Mouse (Mus musculus): ENCODE data around the gene Gm20388.
A peak's percentile ranks its signal among the peaks of the same experiment; 100 is the strongest.
"Not testable (repeated sequence)": the region's sequence is repeated elsewhere in the genome, so short reads cannot be mapped to it uniquely, and the experiment has no call there.

Gm20388 gene

DNA sequence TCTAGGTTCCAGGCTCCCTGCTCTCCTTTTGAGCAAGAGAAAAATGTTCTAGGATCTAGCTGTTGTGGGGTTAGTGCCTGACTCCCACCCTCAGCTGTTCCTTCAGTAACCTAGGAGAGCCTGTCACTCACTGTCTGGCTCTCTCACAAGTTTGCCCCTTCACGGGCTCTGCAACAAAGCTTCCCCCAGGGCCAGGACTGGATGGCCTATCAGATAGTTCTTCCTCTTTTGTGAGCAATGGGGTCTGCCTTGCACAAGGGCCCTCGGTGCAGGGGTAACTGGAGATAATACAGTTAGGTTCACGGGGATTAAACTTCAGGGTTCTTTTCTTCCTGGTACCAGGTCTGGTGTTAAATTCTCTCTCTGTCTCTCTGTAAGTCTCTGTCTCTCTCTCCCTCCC is 856.0 kb downstream of the Gm20388 start:
- DNase-seq (ENCODE audit: low spot score in 2 of 2): no peak

DNA sequence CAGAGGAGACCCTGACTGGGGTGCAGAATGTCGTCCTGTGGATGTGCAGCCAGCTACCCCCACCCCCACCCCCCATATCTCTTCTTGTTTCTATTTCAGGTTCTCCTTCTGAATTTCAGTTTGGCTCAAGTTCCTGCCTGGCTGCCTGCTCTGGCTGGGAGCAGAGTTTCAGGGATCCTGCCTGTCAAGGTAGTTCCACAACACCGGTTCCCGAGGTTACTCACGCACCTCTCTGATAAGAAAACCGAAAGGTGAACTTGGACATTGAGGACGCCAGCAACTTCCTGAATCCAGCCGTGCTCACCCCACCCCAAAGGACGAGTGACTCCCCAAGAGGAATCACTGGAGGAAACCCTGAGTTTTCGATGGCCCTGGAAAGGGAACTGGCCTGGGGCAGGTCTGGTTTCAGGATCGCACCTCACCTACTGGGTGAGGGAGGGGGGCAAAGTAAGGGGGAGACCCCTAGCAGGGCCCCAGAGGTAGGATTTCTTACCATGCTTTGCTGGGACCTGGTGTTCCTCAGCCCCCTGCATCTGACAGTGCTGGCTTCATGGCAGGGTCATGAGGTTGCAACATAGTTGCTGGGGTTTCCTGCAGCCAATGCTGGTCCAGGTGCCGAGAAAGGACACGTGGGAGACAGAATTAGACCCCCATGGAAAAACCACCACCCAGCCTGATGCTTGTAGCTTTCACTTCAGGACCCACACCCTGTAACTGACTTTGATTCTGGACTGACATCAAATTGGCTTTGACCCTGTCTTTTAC is 858.0 kb downstream of the Gm20388 start:
- no peak for DNase-seq (ENCODE audit: low spot score in 2 of 2)

DNA sequence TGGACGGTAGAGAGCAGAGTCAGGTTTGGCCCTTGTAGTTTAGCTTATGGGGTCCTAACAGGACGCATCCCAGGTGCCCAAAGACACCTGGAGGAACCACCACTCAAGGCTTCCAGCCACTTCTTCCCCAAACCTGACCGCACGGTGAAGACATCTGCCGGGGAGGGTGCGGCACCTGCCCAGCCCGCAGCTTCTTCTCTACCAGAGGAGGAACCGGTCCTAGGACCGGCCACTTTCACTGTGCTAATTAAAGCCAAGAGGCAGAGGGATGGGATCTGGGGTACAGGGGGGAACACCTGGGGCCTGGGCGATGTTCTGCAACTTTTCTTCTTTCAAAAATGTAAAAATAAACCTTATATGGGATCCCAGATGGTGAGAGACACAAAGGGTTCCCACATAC is 866.5 kb downstream of the Gm20388 start:
- DNase-seq (ENCODE audit: low spot score in 2 of 2): no peak

DNA sequence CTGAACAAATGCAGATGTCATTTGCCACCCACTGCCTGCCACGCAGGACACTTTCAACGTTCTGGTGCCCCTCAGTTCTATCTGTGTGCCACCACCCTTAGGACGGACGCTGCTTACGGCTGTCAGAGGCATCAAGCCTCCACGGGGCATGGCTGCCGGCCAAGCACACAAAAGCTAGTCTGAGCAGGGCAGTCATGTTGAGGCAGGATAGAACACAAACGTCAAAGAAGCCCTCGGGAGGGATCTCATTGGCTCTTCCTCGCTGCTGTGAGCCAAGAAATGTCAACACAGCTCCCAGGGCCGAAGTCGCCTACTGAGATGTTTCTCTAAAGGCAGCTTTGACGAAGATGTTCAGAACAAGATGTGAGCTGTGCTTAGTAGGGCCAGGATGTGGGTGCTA is 867.1 kb downstream of the Gm20388 start:
- DNase-seq (ENCODE audit: low spot score in 2 of 2): no peak

DNA sequence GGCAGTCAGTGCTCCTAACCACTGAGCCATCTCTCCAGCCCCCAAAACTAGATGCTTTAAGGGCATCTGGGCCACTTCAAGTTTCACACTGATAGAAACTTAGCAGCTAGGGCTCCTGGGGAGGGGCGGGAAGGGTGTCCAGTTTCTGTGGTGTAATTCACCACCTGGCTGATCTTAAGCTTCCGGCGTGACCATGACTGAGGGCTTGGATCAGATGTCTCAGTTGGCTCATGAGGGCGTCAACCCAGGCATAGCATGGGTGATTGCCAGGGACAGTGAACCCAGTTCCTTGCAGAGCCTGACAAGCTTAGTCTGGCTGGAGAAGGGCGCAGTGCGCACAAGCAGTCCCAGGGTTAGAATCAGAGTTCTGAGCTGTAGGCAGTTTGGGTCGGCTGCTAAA is 868.5 kb downstream of the Gm20388 start:
- no peak for DNase-seq (ENCODE audit: low spot score in 2 of 2)

DNA sequence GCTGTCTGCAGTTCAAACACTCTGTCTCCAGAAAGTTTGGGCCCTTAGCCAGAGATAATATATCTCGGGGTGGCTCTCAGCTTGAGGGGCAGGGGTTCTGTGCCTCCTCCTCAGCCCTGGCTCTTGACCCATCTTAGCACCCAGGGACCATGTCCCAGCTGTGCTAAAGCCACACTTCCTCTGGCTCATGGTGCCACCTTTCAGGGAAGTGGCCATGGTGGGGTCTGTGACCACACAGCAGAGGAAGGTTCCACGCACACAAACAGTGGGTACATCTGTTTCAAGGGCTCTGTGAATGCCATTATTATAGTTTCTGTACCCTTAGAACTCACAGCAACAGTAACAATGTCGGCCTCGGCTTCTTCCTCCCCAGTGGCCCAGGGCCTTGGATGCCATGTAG is 873.1 kb downstream of the Gm20388 start:
- DNase-seq (ENCODE audit: low spot score in 2 of 2): no peak

DNA sequence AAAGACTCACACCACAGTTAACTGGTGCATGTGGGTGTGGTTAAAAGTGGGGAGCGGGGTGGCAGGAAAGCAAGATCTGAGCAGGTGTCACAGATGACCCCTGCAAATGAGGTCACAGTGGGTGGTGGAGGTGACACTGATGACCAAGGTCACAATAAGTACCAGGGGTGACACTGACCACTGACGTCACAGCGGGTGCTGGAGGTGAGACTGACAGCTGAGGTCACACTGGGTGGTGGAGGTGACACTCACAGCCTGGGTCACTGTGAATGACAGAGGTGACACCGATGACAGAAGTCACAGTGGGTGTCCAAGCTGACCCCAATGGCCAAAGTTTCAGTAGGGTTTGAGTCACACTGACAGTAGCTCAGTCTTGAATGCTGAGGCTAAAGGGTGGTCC is 876.1 kb downstream of the Gm20388 start:
- no peak for DNase-seq (ENCODE audit: low spot score in 2 of 2)

DNA sequence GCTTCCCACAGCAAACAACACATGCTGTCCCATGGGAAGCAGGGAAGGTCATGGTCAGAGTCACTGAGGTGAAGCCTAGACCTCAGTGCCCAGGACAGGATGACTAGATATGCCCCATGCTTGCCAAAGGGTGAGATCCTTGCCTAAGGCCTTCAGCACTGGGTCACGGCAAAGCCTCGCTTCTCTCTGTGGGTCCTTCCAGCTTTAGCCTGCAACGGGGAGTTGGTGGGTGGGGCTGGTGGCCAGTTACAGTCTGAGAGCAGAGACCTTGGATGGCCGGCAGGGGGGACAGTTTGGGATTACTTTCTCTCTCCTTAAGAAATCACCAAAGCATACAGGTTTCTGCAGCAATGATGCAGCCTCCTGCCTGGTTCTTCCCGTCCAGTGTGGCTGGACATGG is 877.0 kb downstream of the Gm20388 start:
- no peak for DNase-seq (ENCODE audit: low spot score in 2 of 2)

DNA sequence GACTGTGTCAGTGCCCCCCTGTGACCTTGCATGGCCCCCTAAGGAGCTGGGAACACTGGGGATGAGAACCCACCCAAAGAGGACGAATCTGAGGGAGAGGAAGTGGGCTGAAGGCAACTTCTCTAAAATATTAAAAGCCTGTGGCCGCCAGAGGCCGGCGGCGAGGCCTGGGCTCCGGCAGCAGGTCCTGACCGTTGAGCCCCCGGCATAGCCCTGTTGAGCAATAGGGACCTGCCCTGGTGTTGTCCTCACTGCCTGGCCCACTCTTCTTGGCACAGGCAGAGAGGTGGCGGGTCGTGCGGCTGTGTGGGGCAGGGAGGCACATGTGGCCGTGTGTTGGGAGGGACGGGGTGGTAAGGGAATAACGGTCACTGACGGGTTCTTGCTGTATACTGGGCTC is 882.1 kb downstream of the Gm20388 start:
- DNase-seq (ENCODE audit: low spot score in 2 of 2): peak in 1 of 2 experiments; percentile 37

DNA sequence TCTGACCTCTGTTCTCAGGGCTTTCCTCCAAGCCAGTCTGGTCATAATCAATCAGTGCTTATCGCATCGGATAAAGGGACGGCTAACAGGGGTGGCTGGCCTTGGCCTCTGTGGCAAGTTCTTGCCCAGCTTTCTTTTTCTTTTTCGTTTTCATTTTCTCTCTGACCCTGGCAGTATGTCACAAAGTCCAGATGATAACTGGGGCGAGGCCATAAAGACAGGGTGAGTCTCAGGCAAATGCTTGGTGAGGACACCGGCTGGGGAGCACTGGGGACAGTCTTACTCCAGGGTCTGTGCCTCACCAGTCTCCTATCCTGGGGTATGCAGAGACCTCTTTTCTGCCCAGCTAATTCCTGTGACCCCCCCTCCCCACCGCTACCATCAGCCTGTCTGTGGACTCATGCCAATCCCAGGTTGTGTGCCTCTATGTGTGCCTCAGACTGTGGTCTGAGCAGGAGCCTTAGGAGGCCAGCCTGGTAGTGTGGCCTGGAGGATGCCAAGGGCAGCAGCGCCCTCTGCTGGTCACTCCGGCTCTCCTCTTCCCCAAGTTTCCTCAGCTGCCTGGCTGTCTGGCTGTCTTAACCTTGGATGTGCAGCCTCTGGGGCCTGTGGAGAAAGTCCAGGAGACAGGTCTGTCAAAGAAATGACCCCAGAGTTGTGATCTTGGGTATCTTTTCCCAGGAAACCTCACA is 885.4 kb downstream of the Gm20388 start:
- peak; percentile 75 to 92 for DNase-seq (ENCODE audit: low spot score in 2 of 2)

DNA sequence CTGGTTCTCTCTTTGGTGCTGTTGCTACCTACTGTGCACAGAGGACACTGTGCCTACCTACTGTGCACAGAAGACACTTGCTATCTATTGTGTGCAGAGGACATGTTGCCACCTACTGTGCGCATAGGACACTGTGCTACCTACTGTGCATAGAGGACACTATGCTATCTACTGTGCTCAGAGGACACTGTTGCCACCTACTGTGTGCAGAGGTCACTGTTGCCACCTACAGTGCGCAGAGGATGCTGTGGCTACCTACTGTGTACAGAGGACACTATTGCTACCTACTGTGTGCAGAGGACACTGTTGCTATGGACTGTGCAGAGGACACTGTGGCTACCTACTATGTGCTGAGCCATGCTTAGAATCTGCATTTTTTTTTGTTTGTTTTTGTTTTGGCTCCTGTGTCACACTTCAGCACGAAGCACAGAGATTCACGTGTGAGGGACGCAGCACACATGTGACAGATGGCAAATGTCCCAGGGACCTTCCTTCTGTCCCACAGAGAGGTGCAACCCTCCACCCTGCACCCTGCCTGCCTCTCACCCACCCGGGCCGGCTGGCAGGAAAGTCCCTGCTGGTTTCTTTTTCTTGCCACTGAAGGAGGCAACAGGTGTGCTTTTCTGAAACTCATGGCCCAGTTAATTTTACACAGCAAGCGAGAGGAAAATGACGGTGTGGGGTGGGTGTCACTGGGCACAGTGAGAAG is 886.5 kb downstream of the Gm20388 start:
- no peak for DNase-seq (ENCODE audit: low spot score in 2 of 2)

DNA sequence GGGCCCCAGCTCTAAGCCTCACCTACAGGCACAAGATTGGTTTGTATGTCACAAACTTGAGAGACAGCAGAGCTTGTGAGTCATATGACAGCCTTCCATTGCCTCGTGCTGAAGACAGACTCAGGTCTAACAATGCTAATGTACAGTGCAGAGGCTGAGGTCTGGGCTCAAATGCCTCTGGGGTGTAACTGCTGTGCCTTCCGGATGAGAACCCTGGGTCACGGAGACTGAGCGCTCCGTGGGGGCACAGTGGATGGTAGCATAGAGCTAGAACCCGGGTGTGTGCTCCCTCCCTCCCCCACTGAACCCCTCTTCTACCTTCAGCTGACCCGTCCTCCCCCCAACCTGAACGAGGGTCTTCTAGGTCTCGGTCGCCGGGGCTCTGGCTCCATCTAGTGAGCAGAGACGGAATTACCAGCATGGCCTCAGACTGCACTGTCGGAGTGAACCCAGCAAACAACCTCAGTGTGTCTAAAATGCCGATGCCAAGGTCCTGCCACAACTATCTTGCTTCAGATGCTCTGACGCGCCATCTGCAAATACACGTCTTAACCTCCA is 889.7 kb downstream of the Gm20388 start:
- DNase-seq (ENCODE audit: low spot score in 2 of 2): peak; percentile 45 to 77

DNA sequence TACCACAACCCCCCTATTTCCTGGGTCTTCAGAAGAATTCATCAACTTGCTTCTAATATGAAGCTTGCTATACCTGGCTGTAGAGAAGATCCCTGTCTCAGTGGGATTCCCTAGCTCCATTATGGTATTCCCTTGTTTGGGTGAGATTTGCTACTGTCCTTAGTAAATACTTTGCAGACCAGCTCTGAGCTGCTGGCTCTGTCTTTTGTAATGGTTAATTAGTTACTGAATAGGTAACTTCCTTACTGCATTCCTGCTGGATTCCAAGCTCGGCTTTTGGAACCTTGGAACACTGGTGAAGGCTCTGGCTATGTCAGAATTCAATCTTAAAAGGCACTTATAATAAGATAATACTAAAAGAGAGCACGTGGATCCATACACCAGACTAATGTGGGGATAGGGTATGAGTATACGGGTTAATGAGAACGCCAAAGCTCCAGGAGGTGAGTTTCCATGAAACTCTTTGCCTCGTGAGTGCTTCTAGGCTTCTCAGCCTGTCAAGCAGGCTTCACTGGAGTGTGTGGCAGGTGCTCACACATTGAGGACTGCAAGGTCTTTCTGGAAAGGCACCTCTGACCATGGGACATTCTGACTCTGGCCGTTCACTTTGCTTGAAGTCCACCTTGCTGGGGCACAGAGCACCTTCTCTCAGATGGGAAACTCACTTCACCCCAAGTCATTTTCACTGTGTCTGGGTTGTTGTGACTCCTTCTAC is 893.2 kb downstream of the Gm20388 start:
- DNase-seq (ENCODE audit: low spot score in 2 of 2): not testable (repeated sequence)

DNA sequence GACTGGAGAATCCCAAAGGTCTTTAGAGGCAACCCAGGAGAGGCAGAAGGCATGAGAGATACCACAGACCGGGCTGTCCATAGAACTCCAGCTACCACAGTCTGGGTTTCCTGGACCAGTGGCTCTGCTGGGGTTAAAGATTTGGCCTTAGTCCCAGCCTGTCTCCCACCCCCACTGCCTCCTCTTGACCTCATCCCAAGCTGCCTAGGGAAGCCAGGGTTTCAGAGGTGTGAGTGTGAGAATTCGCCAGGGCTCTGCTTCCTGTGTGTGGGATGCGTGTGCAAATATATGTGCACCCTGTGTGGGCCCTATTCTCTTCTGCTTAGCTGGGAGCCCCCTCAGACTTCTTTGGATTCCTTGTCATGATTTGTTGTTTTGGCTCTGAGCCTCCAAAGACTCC is 894.1 kb downstream of the Gm20388 start:
- no peak for DNase-seq (ENCODE audit: low spot score in 2 of 2)

DNA sequence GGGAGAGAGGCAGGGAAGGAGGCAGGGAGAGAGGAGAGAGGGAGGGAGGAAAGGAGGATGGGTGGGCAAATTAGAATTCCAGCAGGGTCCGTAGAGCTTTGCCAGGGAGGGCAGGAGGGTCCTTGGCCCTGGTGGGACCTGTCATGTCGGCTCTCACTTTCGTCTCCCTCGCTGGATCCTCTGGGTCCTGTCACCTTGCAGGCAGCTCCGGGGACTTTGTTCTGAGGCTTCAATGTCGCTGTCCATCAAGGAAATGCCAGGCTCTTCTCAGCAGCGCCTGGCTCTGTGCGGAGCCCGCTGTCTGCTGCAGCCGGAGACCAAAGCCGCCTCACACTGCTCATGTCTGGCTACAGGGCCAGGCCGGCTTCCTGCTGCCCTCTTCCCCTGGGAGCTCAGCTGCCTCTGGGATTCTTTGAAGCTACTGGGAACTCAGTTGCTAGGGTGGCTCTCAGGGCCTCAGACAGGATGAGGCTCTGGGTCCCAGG is 896.2 kb downstream of the Gm20388 start:
- no peak for DNase-seq (ENCODE audit: low spot score in 2 of 2)

DNA sequence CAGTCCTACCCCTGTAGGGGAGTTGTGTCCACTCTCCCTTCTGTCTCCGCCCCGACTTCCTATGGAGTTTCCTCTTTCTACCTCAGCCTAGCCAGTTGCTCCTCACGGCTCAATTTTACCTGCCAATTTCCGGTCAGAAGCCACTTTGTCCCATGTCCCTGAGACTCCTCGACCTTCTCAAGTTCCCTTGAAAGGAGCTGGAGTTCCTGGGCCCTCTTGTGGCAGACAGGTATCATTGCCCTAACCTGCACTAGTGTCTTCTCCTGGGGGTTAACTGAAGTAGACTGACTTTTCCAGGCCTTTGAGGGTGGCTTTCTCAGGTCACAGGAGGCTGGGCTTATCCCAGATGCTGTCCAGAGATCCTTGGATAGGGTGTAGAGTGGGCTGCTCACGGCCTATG is 897.1 kb downstream of the Gm20388 start:
- DNase-seq (ENCODE audit: low spot score in 2 of 2): no peak

DNA sequence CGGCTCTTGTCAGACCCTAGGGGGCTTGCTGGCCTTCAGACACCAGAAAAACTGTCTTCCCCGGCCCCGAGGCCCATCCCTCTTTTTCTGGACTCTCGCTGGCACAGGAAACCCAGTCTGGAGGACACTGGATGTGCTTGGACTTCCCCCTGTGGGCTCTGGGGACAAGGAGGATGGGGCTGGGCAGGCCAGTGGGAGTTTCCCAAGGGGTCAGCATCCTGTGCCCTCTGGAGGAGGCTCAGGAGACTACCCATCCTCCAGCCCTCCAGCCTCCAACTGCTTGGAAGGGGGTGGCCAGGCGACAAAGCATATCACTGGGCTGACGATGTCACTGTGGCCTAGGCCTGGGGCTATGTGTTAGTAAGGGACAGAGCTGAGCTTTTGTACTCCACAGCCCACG is 898.4 kb downstream of the Gm20388 start:
- no peak for DNase-seq (ENCODE audit: low spot score in 2 of 2)

DNA sequence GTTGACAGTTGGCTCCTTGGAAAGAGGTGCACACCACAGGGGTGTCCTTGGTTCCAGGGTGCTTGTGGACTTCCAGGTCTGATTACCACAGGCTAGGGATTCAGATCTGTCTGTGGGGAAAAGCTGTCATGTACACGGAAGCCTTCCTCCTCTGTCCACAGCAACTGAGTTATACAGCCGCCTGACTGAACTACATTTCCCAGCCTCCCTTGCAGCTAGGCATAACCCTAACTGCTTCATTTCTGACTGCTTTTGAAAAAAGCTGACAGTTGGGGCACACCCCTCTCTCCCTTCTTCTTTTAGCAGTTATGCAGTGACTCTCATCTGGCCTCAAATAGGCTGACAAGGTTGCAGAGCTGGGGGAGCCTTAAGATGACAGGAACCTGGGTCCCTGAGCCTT is 901.3 kb downstream of the Gm20388 start:
- DNase-seq (ENCODE audit: low spot score in 2 of 2): no peak

DNA sequence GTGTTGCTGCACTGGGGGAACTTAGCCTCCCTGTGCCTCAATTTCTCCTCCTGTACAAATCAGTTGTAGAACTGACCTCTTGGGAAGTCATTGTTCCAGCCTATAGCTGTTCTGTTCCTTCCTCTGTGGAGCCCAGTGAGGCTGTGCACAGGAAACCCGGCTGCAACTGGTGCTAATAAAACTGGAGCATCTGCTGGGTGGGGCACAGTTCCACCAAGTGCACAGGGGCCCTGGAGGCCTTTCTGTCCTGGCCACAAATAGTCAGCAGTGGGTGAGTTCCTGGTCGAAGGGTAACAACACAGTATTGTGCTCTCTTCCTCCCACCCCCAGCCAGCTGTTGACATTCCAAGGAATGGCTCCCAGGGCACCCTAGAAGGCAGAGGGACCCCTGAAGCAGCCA is 902.4 kb downstream of the Gm20388 start:
- no peak for DNase-seq (ENCODE audit: low spot score in 2 of 2)

DNA sequence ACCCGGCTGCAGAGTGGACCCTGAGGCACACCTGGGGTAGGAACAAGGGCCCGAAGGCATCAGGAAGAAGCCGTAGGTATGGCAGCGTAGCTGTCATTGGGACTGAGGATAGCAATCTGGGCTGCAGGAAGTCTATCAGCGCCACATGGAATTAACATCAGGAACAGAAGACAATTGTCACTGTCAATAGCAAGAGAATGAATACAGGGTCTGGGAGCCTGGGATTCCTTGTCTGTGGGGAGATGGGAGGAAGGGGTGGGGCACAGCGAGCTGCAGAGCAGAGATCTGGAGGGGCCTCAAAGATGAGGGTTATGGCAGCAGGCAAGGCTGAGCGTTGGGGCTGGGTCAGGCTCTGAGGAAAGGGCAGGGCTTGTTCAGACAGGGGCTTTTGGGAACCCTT is 903.2 kb downstream of the Gm20388 start:
- DNase-seq (ENCODE audit: low spot score in 2 of 2): no peak

DNA sequence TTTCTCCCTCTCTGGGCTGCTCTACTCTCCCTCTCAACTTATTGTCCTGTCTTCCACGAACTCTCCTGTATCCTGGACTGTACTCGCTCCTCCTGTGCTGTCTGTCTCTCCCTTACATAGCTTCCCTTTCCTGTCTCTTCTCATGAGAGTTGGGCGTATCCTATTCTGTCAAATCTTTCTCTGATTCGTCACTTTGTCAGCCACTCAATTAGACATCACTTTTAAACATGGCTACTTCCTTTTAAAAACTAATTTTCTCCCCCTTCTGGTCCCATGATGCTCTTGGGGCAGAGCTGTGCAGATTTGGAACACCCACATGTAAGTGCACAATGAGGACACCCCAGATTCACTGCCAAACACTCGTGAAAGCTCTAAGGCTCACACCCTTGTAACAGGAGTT is 905.7 kb downstream of the Gm20388 start:
- DNase-seq (ENCODE audit: low spot score in 2 of 2): no peak

DNA sequence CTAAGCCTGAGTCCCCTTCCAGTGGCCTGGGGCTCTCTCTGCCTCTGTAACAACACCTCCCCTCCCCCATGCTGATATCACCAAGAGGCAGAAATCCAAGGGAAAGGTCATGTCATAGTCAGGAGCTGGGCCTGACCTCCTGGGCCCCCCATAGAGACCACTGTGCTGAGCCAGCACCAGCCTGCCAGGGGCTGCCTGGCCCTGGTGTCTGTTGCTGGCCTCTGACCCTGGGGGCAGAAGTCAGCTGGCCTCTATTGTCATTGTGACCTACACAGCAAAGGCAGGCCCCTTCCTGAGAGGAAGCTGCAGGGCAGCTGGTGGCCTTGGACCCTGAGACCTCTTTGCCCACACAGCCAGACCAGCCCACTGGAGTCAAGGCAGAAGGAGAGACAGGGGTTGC is 909.3 kb downstream of the Gm20388 start:
- no peak for DNase-seq (ENCODE audit: low spot score in 2 of 2)
